Mouse (Mus musculus): ENCODE data around the gene Pcdh15. TPM values are rescaled to one million over a fixed set of nuclear protein-coding genes. Genes with fewer than 3 reads are reported as not detected.

Pcdh15 gene
- polyA plus RNA-seq, 2 experiments from 2014 or later = 0.16 TPM; not detected in 1

DNA sequence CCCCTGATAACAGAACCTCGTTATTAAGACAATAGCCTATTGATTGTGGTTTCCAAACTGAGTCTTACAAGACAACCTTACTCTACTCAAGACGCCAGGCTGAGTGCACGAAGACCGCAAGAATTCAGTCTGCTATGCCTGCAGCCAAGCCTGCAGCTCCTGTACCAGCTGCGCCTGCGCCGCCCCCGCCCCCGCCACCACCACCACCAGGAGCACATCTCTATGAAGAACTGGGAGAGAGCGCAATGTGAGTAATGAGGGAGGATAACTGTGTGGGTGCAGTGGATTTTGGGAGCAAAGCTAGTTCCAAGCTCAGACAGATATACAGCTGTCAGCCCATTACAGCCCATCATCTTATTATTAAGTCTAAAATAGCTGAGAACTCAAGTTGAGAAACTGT lies 1527.5 kb downstream of the Pcdh15 start:
- ATAC-seq = no peak

GRCm38 (mm10) chr10:74631314-74631713 lies 1532.2 kb downstream of the Pcdh15 start:
- no peak for ATAC-seq

GRCm38 (mm10) chr10:74637040-74637439 lies 1537.9 kb downstream of the Pcdh15 start:
- ATAC-seq = no peak

- no peak for ATAC-seq
Measured at GRCm38 (mm10) chr10:74642125-74642524, 1543.0 kb downstream of the Pcdh15 start.

GRCm38 (mm10) chr10:74663171-74663570 lies 1564.0 kb downstream of the Pcdh15 start:
- ATAC-seq = no peak

DNA sequence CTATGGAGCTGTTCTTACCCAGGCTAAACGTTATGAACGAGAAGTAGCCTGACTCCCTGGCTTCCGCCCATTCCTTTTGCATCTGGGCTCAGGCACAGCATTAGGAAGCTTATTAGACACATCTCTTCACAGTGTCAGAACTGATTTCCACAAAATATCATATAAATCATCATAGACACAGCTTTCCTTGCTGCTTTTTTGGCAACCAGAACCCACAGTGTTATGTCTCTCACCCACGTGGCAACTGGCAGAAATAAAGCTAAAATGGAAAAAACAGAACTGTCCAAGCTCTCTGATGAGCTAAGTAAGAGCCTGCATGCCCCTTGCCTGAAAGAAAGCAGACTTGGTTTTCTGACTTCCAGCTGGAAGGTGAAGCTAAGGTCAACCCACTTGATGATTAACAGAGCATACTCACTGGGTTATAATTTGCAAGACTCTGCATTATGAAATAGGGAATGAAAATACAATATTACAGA lies 1580.9 kb downstream of the Pcdh15 start:
- no peak for ATAC-seq

DNA sequence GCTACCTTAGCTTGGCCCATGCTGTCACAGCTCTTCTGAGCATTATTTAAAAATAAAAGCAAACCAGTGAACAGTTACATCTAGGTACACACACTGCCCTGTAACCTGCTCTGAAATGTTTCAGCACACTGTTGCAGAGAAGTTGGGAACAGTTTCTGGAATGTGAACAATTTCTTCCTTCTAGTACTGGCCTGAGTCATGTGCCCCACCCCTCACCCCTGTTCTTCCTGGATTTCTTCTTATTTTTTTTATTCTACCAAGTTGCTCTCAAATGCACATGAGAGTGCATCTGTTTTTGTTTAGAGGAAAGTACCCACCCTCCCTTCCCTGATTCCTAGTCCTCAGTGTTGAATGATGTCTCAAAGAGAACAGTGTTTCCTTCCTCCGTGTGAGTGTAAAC lies 1581.4 kb downstream of the Pcdh15 start:
- no peak for ATAC-seq
